Mouse (Mus musculus): ENCODE measurements around the gene Lrat. TPM values are rescaled to one million over a fixed set of nuclear protein-coding genes. Genes with fewer than 3 reads are reported as not detected.
A peak's percentile ranks its signal among the peaks of the same experiment; 100 is the strongest.

Lrat gene
- total RNA-seq, 2 experiments from 2014 or later = 0.05 TPM; not detected in 1

- intact Hi-C loops (cut with DNase I) = no loop called here
- TF ChIP-seq CTCF (IDR thresholded peaks at IDR 0.05) = no peak
- Histone ChIP-seq H3K27ac (no peak within 1 kb of the TSS), H3K4me3 (peak within 1 kb of the TSS; percentile 57)
- peak; percentile 89 for DNase-seq
These were observed 27.4 kb downstream of the Lrat start, which contains the start of gene Rbm46 for GRCm38 (mm10) chr3:82876372-82876739. Gene Rbm46 (minus strand): TSS chr3:82876483.

DNA sequence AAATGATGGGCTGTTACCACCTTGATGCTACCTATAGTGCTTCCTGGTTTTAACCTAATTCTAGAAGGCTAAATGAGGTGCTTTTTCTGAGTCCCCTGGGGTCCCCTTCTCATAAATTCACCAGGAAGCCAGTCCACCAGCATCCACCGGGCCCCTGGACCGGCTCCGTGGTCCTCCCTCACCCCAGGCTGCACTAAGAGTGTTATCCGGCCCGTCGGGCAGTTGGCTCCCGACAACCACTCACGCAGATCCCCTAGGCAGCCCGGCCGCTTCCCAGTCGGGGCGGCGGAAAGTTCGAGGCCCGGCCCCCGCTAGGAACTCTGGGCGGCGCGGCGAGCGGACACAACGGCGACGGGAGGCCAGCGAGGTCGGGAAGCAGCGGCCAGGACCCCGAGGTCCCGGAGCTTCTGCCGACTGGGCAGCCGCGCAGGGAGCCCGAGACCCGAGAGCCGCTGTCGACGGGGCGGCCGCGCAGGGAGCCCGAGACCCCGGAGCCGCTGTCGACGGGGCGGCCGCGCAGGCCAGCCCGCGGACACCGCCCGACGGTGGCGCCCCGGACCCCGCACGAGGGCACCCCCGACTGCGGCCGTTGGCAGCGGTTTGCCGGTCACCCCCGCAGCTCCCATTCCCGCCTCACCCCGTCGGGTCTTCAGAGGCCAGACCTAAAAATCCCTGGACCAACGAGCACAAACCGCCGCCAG, 28.0 kb downstream of the Lrat start:
- intact Hi-C loops (cut with DNase I) = no loop called here

GRCm38 (mm10) chr3:82857414-82858077, 46.2 kb downstream of the Lrat start:
- peak; percentile 48 for TF ChIP-seq CTCF (IDR thresholded peaks at IDR 0.05)
- DNase-seq = no peak
- Histone ChIP-seq H3K27ac (no peak overlapping the region), H3K4me3 (no peak overlapping the region)
- intact Hi-C loops (cut with DNase I) = loop anchor here (2.0 kb wide), 1 partner anchor 493 kb away; no protein-coding TSS in a partner anchor

More for the DNA sequence above, 28.0 kb downstream of the Lrat start:
- peak overlapping the region; percentile 57 for H3K4me3 ChIP-seq
- TF ChIP-seq CTCF (IDR thresholded peaks at IDR 0.05) = no peak
- peak; percentile 18 for DNase-seq
- H3K27ac ChIP-seq = no peak overlapping the region

Other genes with a start within 250 kb of the Lrat start
- under 1 TPM; 0.11 to 0.18 TPM for gene Rbm46, start 27.5 kb downstream of the Lrat start, total RNA-seq (2021)
- not detected for gene Fgg, start 103.8 kb upstream of the Lrat start, total RNA-seq (2021)
- not detected for gene Fga, start 122.1 kb upstream of the Lrat start, total RNA-seq (2021)
- gene Fgb, start 145.9 kb upstream of the Lrat start, total RNA-seq (2021) = not detected
- 10 to 100 TPM; 22.8 to 23.0 TPM for gene Plrg1, start 151.5 kb upstream of the Lrat start, total RNA-seq (2021)
- gene Dchs2, start 224.0 kb upstream of the Lrat start, total RNA-seq (2021) = 1 to 10 TPM in 1 of 2 experiments, under 1 TPM in 1; 0.51 to 1.6 TPM